Mouse (Mus musculus) inflammation-experienced regulatory T-cells, adult 16 weeks (primary cell): ENCODE results near the gene Insrr. TPM values are rescaled to one million over a fixed set of nuclear protein-coding genes. Genes with fewer than 3 reads are reported as not detected.

Source experiments
- polyA plus RNA-seq: library from polyadenylated mRNA; unstranded; fragments of 100-300 nt; shearing (Covaris generic); gene quantifications from one replicate; pipeline ENCODE4 v1.2.1, GENCODE M21; 2017

Gene Insrr
- 0.98 TPM for polyA plus RNA-seq

DNA sequence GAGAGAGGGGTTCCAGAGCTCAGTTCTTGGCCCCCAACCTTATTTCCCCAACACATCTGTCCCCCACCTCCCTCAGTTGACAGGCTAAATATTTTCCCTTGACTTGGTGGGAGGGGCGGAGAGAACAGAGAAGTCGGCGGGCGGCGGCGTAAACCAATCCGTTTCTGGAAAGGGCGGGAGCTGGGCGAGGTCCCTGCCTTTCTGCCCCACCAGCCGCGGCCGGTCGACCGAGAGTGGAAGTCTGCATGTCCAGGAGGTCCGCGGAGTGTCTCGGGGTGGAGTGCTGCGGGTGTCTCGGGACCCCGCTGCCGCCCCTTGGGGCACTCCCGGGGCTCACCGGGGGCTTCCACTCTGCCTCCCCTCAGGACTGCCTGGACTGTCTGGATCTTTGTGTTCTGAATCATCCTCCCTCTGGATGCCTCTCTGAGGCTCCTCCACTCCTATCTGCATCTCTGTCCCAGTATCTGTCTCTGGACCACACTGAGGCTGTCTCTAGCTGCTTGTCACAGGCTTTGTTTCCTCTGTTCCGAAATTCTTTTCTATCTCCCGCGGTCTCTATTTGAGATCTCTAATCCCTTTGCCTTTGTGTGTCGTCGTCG lies at the start of gene Insrr:
Insrr (plus strand) TSS at position 216 of the 599 bp plus-strand sequence.

DNA sequence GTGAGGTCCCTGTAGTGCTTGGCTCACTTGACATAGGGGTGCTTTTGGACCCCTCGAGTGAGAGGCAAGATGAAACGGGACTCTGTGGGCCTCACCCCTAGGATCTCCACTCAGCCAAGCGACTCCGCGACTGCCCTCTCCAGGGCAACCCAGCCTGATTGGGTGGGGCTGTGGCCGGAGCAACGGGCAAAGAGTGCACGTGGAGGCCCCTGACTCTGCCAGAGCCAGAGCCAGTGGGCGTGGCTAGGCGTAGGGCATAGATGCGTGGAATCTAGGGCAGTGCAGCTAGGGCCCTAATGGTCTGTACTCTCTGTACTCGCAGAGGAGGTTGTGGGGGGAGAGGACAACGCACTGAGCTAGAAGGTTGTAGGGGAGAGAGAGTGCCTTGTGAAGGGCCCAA lies 48.3 kb upstream of the Insrr start, which contains the start of gene Lrrc71:
Lrrc71 (minus strand) TSS at position 195 of the 400 bp plus-strand sequence.

DNA sequence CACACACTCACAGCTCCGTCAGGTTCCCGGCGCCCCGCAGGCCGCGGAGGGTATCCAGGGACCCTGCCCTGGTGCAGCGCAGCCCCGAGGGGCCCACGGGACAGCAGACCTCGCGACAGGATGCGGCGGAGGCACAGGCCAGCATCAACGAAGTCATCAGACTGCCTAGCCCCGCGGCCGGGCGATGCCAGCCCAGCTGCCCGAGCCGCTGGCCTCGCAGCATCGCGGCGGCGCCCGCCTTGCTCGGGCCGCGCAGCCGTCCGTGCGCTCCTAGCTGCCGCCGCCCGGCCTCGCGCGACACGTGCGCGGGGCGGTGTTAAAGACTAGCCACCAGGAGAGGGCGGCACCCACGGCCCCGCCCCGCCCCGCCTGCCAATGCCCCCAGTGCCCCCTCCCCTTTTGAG lies 1.8 kb upstream of the Insrr start, which contains the start of gene Ntrk1:
Ntrk1 (minus strand) TSS at position 241 of the 404 bp plus-strand sequence.

DNA sequence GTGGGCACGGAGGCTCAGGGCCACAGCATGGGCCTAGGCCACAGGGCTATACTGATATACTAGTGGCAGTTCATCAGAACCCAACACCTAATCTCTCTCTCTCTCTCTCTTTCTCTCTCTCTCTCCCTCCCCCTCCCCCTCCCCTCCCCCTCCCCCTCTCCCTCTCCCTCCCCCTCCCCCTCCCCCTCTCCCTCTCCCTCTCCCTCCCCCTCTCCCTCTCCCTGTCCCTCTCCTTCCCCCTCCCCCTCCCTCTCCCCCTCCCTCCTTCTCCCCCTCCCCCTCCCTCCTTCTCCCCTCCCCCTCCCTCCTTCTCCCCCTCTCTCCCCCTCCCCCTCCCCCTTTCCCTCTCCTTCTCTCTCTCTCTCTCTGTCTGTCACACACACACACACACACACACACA lies 27.5 kb downstream of the Insrr start, which contains the start of gene Pear1:
Pear1 (minus strand) TSS at position 101 of the 400 bp plus-strand sequence.

DNA sequence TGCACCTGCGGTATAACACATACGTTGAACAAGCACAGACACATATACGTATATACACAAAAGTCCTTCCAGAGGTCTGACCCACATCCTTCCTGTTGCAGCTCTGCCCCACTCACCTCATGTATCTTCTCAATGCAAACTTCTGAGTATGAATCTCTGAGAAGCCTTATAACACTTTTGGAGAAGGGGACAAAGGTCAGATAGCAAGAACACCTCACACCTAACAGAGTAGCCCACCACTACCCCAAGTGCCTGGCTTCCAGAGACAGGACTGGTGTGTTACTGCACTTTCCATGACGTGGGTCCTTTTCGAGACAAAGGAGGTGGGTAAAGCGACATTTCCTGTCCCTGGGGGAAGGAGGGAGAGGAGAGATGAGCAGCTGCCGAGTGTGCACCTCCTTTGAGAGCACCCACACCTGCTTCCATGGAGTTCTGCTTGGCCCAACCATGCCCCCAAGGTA lies 49.9 kb downstream of the Insrr start, which contains the start of gene Sh2d2a:
Sh2d2a (plus strand) TSS at position 106 of the 461 bp plus-strand sequence.

Other genes starting within 250 kb of the Insrr start
- gene Arhgef11, start 179.4 kb upstream of the Insrr start, polyA plus RNA-seq: 10.8 TPM
- 0.56 TPM for gene Lrrc71, start 48.3 kb upstream of the Insrr start, polyA plus RNA-seq
- 0.11 TPM for gene Ntrk1, start 1.8 kb upstream of the Insrr start, polyA plus RNA-seq
- gene Pear1, start 27.4 kb downstream of the Insrr start, polyA plus RNA-seq: 160 TPM
- 313 TPM for gene Sh2d2a, start 49.8 kb downstream of the Insrr start, polyA plus RNA-seq
- 13.7 TPM for gene Prcc, start 88.7 kb downstream of the Insrr start, polyA plus RNA-seq
- gene Hdgf, start 109.4 kb downstream of the Insrr start, polyA plus RNA-seq: 29.0 TPM
- 128 TPM for gene Mrpl24, start 122.6 kb downstream of the Insrr start, polyA plus RNA-seq
- 9.4 TPM for gene Isg20l2, start 133.4 kb downstream of the Insrr start, polyA plus RNA-seq
- 26.0 TPM for gene Rrnad1, start 133.8 kb downstream of the Insrr start, polyA plus RNA-seq
- gene Crabp2, start 151.7 kb downstream of the Insrr start, polyA plus RNA-seq: not detected
- not detected for gene Nes, start 174.1 kb downstream of the Insrr start, polyA plus RNA-seq
- not detected for gene Bcan, start 203.3 kb downstream of the Insrr start, polyA plus RNA-seq
- gene Hapln2, start 230.6 kb downstream of the Insrr start, polyA plus RNA-seq: not detected
- 36.8 TPM for gene Gpatch4, start 246.2 kb downstream of the Insrr start, polyA plus RNA-seq